Mouse (Mus musculus) hematopoietic stem cell, adult 5-6 weeks (primary cell): ENCODE measurements at regions not wholly inside any gene's neighbourhood (a gene's known extent, or its start where the extent isn't known, plus 50 kb on each side); places are given as distances from the start of the nearest gene placed in this dataset.

Experiments
- ATAC-seq, 2 experiments: fragments of 125-278 bp in 1 of 2; replicated peaks in 1 of 2; 2 replicates each; pipeline ENCODE4 v1.8.0; 2016 to 2017; ENCODE audit warnings: inconsistent platforms in 2 of 2, mild to moderate bottlenecking in 2 of 2, moderate number of reproducible peaks in 2 of 2, low read depth in 1 of 2, moderate TSS enrichment in 1 of 2; ENCODE audit not compliant: low FRiP score in 2 of 2, poor library complexity in 2 of 2, severe bottlenecking in 2 of 2, insufficient read depth in 1 of 2, low TSS enrichment in 1 of 2

GRCm38 (mm10) chr6:137931318-137931717 lies 148.4 kb downstream of the Slc15a5 start:
- peak; percentile 53 to 56; a peak in 3 of 4 replicates for ATAC-seq

GRCm38 (mm10) chr6:137923364-137923763 lies 156.4 kb downstream of the Slc15a5 start:
- no peak for ATAC-seq

GRCm38 (mm10) chr6:137918156-137918555 lies 161.6 kb downstream of the Slc15a5 start:
- no peak for ATAC-seq

GRCm38 (mm10) chr6:137907836-137908235 lies 153.5 kb downstream of the Dera start:
- ATAC-seq: no peak
